Mouse (Mus musculus): Measurements from ENCODE around the gene Tspear. TPM values are rescaled to one million over a fixed set of nuclear protein-coding genes. Genes with fewer than 3 reads are reported as not detected.

Gene Tspear
- polyA plus RNA-seq, 1 experiment from 2014 or later = 0.77 TPM

DNA sequence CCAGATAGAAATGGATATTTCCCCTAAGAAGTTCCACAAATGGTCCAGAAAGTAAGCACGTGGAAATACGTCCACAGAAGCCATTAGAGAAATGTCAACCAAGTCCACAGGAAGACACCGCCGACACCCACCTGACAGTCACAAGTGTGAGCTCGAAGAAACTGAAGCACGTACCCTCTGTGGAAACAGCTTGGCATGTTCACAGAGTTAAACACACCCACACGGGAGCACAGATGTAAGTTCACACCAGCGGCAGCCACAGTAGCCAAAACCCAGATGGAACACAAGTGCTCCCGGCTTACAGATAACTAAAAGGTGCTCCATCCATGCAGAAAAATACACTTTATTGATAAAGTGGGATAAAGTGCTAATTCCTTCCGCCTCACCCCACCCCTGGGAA lies 241.0 kb downstream of the Tspear start:
- DNase-seq (ENCODE audit: low spot score) = no peak

MicroRNAs within 50 kb of the gene (microRNA counts, 519-probe panel; counts per million panel counts)
- 473 counts per million, percentile 71 among the panel's probes with 10 or more counts for microRNA mmu-miR-1930

Small RNA genes within 50 kb of the gene (microRNA-seq; reads per million reads assigned to microRNA genes)
- 20.8 reads per million, percentile 26 among the genes with 10 or more reads in this experiment for gene Mir1930 (ENCODE audit: borderline number of aligned reads)

Other genes starting within 250 kb of the Tspear start
- 47.5 and 51.5 TPM in 2 replicates for gene Fam207a, start 170.8 kb upstream of the Tspear start, polyA plus RNA-seq (2015; fragmentation: Nextera tagmentation; extraction: Ambion mirVana)
- 121 and 126 TPM in 2 replicates for gene Itgb2, start 156.3 kb upstream of the Tspear start, polyA plus RNA-seq (2015; fragmentation: Nextera tagmentation; extraction: Ambion mirVana)
- 79.8 and 85.6 TPM in 2 replicates for gene Pttg1ip, start 104.8 kb upstream of the Tspear start, polyA plus RNA-seq (2015; fragmentation: Nextera tagmentation; extraction: Ambion mirVana)
- gene Sumo3, start 80.5 kb upstream of the Tspear start, polyA plus RNA-seq (2015; fragmentation: Nextera tagmentation; extraction: Ambion mirVana) = 251 and 259 TPM in 2 replicates
- 9.2 and 23.4 TPM in 2 replicates for gene Gm49325, start 80.4 kb upstream of the Tspear start, polyA plus RNA-seq (2015; fragmentation: Nextera tagmentation; extraction: Ambion mirVana)
- 67.9 and 69.8 TPM in 2 replicates for gene Ube2g2, start 64.3 kb upstream of the Tspear start, polyA plus RNA-seq (2015; fragmentation: Nextera tagmentation; extraction: Ambion mirVana)
- gene Gm19402, start 4.2 kb downstream of the Tspear start, polyA plus RNA-seq (2015; fragmentation: Nextera tagmentation; extraction: Ambion mirVana) = not detected in 2 replicates
- not detected in 2 replicates for gene Gm9508, start 10.7 kb downstream of the Tspear start, polyA plus RNA-seq (2015; fragmentation: Nextera tagmentation; extraction: Ambion mirVana)
- not detected in 2 replicates for gene Gm10272, start 20.1 kb downstream of the Tspear start, polyA plus RNA-seq (2015; fragmentation: Nextera tagmentation; extraction: Ambion mirVana)
- not detected in 2 replicates for gene Gm10024, start 24.9 kb downstream of the Tspear start, polyA plus RNA-seq (2015; fragmentation: Nextera tagmentation; extraction: Ambion mirVana)
- gene Gm10142, start 29.2 kb downstream of the Tspear start, polyA plus RNA-seq (2015; fragmentation: Nextera tagmentation; extraction: Ambion mirVana) = not detected in 2 replicates
- not detected in 2 replicates for gene Krtap12-1, start 34.0 kb downstream of the Tspear start, polyA plus RNA-seq (2015; fragmentation: Nextera tagmentation; extraction: Ambion mirVana)
- not detected in 2 replicates for gene Gm10100, start 39.9 kb downstream of the Tspear start, polyA plus RNA-seq (2015; fragmentation: Nextera tagmentation; extraction: Ambion mirVana)
- not detected in 2 replicates for gene Gm18596, start 56.1 kb downstream of the Tspear start, polyA plus RNA-seq (2015; fragmentation: Nextera tagmentation; extraction: Ambion mirVana)
- gene Gm9736, start 64.8 kb downstream of the Tspear start, polyA plus RNA-seq (2015; fragmentation: Nextera tagmentation; extraction: Ambion mirVana) = not detected in 2 replicates
- gene Gm3233, start 73.1 kb downstream of the Tspear start, polyA plus RNA-seq (2015; fragmentation: Nextera tagmentation; extraction: Ambion mirVana) = not detected in 2 replicates
- gene Gm3238, start 84.8 kb downstream of the Tspear start, polyA plus RNA-seq (2015; fragmentation: Nextera tagmentation; extraction: Ambion mirVana) = not detected in 2 replicates
- not detected in 2 replicates for gene Gm7138, start 90.4 kb downstream of the Tspear start, polyA plus RNA-seq (2015; fragmentation: Nextera tagmentation; extraction: Ambion mirVana)
- not detected in 2 replicates for gene Gm3250, start 96.0 kb downstream of the Tspear start, polyA plus RNA-seq (2015; fragmentation: Nextera tagmentation; extraction: Ambion mirVana)
- gene Gm7137, start 101.6 kb downstream of the Tspear start, polyA plus RNA-seq (2015; fragmentation: Nextera tagmentation; extraction: Ambion mirVana) = not detected in 2 replicates
- gene Gm9639, start 108.5 kb downstream of the Tspear start, polyA plus RNA-seq (2015; fragmentation: Nextera tagmentation; extraction: Ambion mirVana) = not detected in 2 replicates
- gene Gm19668, start 112.6 kb downstream of the Tspear start, polyA plus RNA-seq (2015; fragmentation: Nextera tagmentation; extraction: Ambion mirVana) = not detected in 2 replicates
- not detected in 2 replicates for gene Gm9507, start 125.3 kb downstream of the Tspear start, polyA plus RNA-seq (2015; fragmentation: Nextera tagmentation; extraction: Ambion mirVana)
- not detected in 2 replicates for gene Gm2696, start 128.1 kb downstream of the Tspear start, polyA plus RNA-seq (2015; fragmentation: Nextera tagmentation; extraction: Ambion mirVana)
- not detected in 2 replicates for gene Krtap10-4, start 140.5 kb downstream of the Tspear start, polyA plus RNA-seq (2015; fragmentation: Nextera tagmentation; extraction: Ambion mirVana)
- gene Krtap10-10, start 149.4 kb downstream of the Tspear start, polyA plus RNA-seq (2015; fragmentation: Nextera tagmentation; extraction: Ambion mirVana) = not detected in 2 replicates
- not detected in 2 replicates for gene Gm36176, start 160.2 kb downstream of the Tspear start, polyA plus RNA-seq (2015; fragmentation: Nextera tagmentation; extraction: Ambion mirVana)
- not detected in 2 replicates for gene Gm10318, start 166.3 kb downstream of the Tspear start, polyA plus RNA-seq (2015; fragmentation: Nextera tagmentation; extraction: Ambion mirVana)
- not detected in 2 replicates for gene Gm3285, start 175.4 kb downstream of the Tspear start, polyA plus RNA-seq (2015; fragmentation: Nextera tagmentation; extraction: Ambion mirVana)
- 1.2 TPM in 2 replicates for gene Lrrc3, start 216.0 kb downstream of the Tspear start, polyA plus RNA-seq (2015; fragmentation: Nextera tagmentation; extraction: Ambion mirVana)

All from thymus, postnatal 0 days (tissue).